In genomic region chr1:88879367-88879766, GRCm38 (mm10) we compare ENCODE assay signal across 24 mouse cellular contexts.
DNase-seq lines count a peak whose midpoint lies in the region; ATAC-seq and TF ChIP-seq lines count a peak whose summit lies in the region.
"Had no signal": no experiment of that assay in that cellular context is flagged by ENCODE, and none has a peak within 500 bp of the region (broad histone marks: within the 10 kb centered on the region; RNA-seq: fewer than 3 reads in every experiment).

No protein-coding gene starts in this region.

- no peak overlapping the region for H3ac ChIP-seq in C2C12 (ENCODE audit: control insufficient read depth, insufficient read length, low read depth)

- no peaks in the 10 kb centered on the region for H3K27me3 ChIP-seq in intestine, embryonic 14.5 days (replicated peaks; ENCODE audit: control insufficient read depth, insufficient read depth, low read length)
- no peaks in the 10 kb centered on the region for H3K27me3 ChIP-seq in intestine, postnatal 0 days (replicated peaks; ENCODE audit: control insufficient read depth, insufficient read depth, low read length)
- H3K27me3 ChIP-seq in C2C12 (ENCODE audit: control insufficient read depth, insufficient read depth, insufficient read length), result no peaks in the 10 kb centered on the region
- H3K27me3 ChIP-seq: embryonic facial prominence, embryonic 13.5 days; embryonic facial prominence, embryonic 15.5 days; forebrain, embryonic 12.5 days had no signal

- 82% methylated on average over 5 of the region's 5 CpGs for WGBS in intestine, embryonic 14.5 days
- 68% methylated on average over 5 of the region's 5 CpGs for WGBS in intestine, postnatal 0 days

- H3K36me3 ChIP-seq in intestine, embryonic 14.5 days (ENCODE audit: control insufficient read depth, insufficient read depth, low read length), result no peaks in the 10 kb centered on the region
- no peaks in the 10 kb centered on the region for H3K36me3 ChIP-seq in intestine, postnatal 0 days (ENCODE audit: control insufficient read depth, insufficient read depth)
- H3K36me3 ChIP-seq in C2C12 (ENCODE audit: control insufficient read depth, insufficient read depth), result no peaks in the 10 kb centered on the region
- H3K36me3 ChIP-seq: embryonic facial prominence, embryonic 13.5 days; embryonic facial prominence, embryonic 15.5 days; forebrain, embryonic 10.5 days; forebrain, embryonic 12.5 days had no signal

- H3K79me2 ChIP-seq in C2C12 (ENCODE audit: control insufficient read depth, insufficient read depth), result no peaks in the 10 kb centered on the region

- H3K27ac ChIP-seq in intestine, embryonic 14.5 days (ENCODE audit: low read depth), result no peak overlapping the region
- no peak overlapping the region for H3K27ac ChIP-seq in intestine, postnatal 0 days (ENCODE audit: low read depth, low read length)
- H3K27ac ChIP-seq: embryonic facial prominence, embryonic 13.5 days; embryonic facial prominence, embryonic 15.5 days; forebrain, embryonic 10.5 days; forebrain, embryonic 12.5 days had no signal

- H3K79me3 ChIP-seq in C2C12 (ENCODE audit: low read depth), result no peaks in the 10 kb centered on the region

- H3K4me3 ChIP-seq in intestine, embryonic 14.5 days (ENCODE audit: low read depth, low read length), result no peak overlapping the region
- H3K4me3 ChIP-seq in intestine, postnatal 0 days (ENCODE audit: low read depth, low read length), result no peak overlapping the region
- H3K4me3 ChIP-seq in C2C12 (ENCODE audit: insufficient read depth, poor library complexity, severe bottlenecking), result no peak overlapping the region
- H3K4me3 ChIP-seq: embryonic facial prominence, embryonic 13.5 days; embryonic facial prominence, embryonic 15.5 days; erythroblast, embryonic 14.5 days; forebrain, embryonic 10.5 days; forebrain, embryonic 12.5 days had no signal

- H3K9ac ChIP-seq in intestine, embryonic 14.5 days (ENCODE audit: low read length), result no peak overlapping the region
- H3K9ac ChIP-seq in intestine, postnatal 0 days (ENCODE audit: low read depth, low read length), result no peak overlapping the region
- H3K9ac ChIP-seq: embryonic facial prominence, embryonic 13.5 days; embryonic facial prominence, embryonic 15.5 days; forebrain, embryonic 12.5 days had no signal

- no peak for ATAC-seq in intestine, embryonic 14.5 days (replicated peaks; ENCODE audit: low FRiP score, low TSS enrichment, low read depth)
- no peak for ATAC-seq in intestine, postnatal 0 days
- ATAC-seq in megakaryocyte-erythroid progenitor cell, adult 5-6 weeks (replicated peaks; ENCODE audit: low FRiP score, low TSS enrichment, poor library complexity, severe bottlenecking), result no peak
- ATAC-seq: forebrain, embryonic 14.5 days; forebrain, embryonic 16.5 days had no signal

- no peak for TF ChIP-seq CTCF in intestine, postnatal 0 days (IDR thresholded peaks at IDR 0.05; ENCODE audit: low read depth)
- no peak for TF ChIP-seq CTCF in C2C12 (IDR thresholded peaks at IDR 0.05; ENCODE audit: control insufficient read depth, insufficient read depth, insufficient read length)

- no peaks in the 10 kb centered on the region; the same call in 1 of the 2 replicates for H3K4me1 ChIP-seq in intestine, embryonic 14.5 days (replicated peaks; ENCODE audit: control insufficient read depth, insufficient read depth, low read length)
- no peaks in the 10 kb centered on the region for H3K4me1 ChIP-seq in intestine, postnatal 0 days (replicated peaks; ENCODE audit: control insufficient read depth, insufficient read depth, low read length)
- H3K4me1 ChIP-seq: forebrain, embryonic 10.5 days; forebrain, embryonic 12.5 days had no signal

- DNase-seq in intestine, embryonic 14.5 days (ENCODE audit: low spot score), result peak; percentile 39
- DNase-seq in brain, adult 2 months (ENCODE audit: low read depth, low spot score), result peak; percentile 20
- DNase-seq in adrenal gland, adult 2 months, result no peak
- DNase-seq in c-Kit-positive CD71-positive TER-119-positive erythroid progenitor cells, embryonic 14.5 days (ENCODE audit: low spot score), result no peak
- DNase-seq: adrenal gland, postnatal 10 days; adrenal gland, postnatal 25 days; B cell, adult 2 months; cerebellum, adult 11 months; cerebellum, adult 18-20 months; cerebellum, adult 8-10 months; cerebellum, adult 9-11 months; cerebellum, postnatal 14 days; cerebellum, postnatal 36 days; embryo, embryonic 11 days had no signal

- H3K4me2 ChIP-seq in intestine, embryonic 14.5 days (ENCODE audit: low read length), result no peak overlapping the region
- no peak overlapping the region for H3K4me2 ChIP-seq in intestine, postnatal 0 days (replicated peaks; ENCODE audit: low read depth)
- H3K4me2 ChIP-seq: embryonic facial prominence, embryonic 13.5 days; embryonic facial prominence, embryonic 15.5 days; forebrain, embryonic 12.5 days had no signal

- no peaks in the 10 kb centered on the region for H3K9me3 ChIP-seq in intestine, embryonic 14.5 days (ENCODE audit: control insufficient read depth, low read length)
- no peaks in the 10 kb centered on the region for H3K9me3 ChIP-seq in intestine, postnatal 0 days (ENCODE audit: control insufficient read depth)
- H3K9me3 ChIP-seq: embryonic facial prominence, embryonic 15.5 days; forebrain, embryonic 12.5 days had no signal

TF ChIP-seq in C2C12, 6 proteins besides CTCF, POLR2A, EP300 and RAD21:
- TF ChIP-seq MAX (IDR thresholded peaks at IDR 0.05), result no peak
- TF ChIP-seq CEBPB (IDR thresholded peaks at IDR 0.05; ENCODE audit: low read depth), result peak; percentile 89
- no peak for TF ChIP-seq MYOG (IDR thresholded peaks at IDR 0.05; ENCODE audit: control insufficient read depth, extremely low read depth, insufficient read length)
TF ChIP-seq in C2C12: peak in this region for 1.

Comparison
In these comparisons a context has a peak if more than half of its experiments do, and no peak if none do; other contexts are left out.
1. DNase-seq: peak in intestine, embryonic 14.5 days (single experiment) and brain, adult 2 months (single experiment); none in adrenal gland, adult 2 months (single experiment) and c-Kit-positive CD71-positive TER-119-positive erythroid progenitor cells, embryonic 14.5 days (single experiment).